Mouse (Mus musculus) cortical plate, adult 2 months (tissue): Measurements from ENCODE around the gene Enkd1. TPM values are rescaled to one million over a fixed set of nuclear protein-coding genes. Genes with fewer than 3 reads are reported as not detected.
A peak's percentile ranks its signal among the peaks of the same experiment; 100 is the strongest.

ENCODE experiments used
- H3K27ac ChIP-seq: fragments of 200-500 bp; 2 replicates; pipeline ENCODE4 v1.5.1; 2012; ENCODE audit warnings: low read length, control low read depth, inconsistent platforms; ENCODE audit not compliant: insufficient read depth
- H3K4me1 ChIP-seq: fragments of 200-500 bp; 2 replicates; pipeline ENCODE4 v1.6.1; 2011; ENCODE audit warnings: low read length; ENCODE audit not compliant: control insufficient read depth, insufficient read depth
- H3K4me3 ChIP-seq: fragments of 200-500 bp; 2 replicates; pipeline ENCODE4 v1.5.1; 2011; ENCODE audit warnings: mild to moderate bottlenecking, low read length, control low read depth; ENCODE audit not compliant: insufficient read depth
- CTCF ChIP-seq: fragments of 200-500 bp; IDR thresholded peaks from 2 replicates; pipeline ENCODE4 v1.5.1; 2011; ENCODE audit warnings: mild to moderate bottlenecking, control low read depth, low read length; ENCODE audit not compliant: insufficient read depth; ENCODE audit errors: extremely low read depth
- POLR2A ChIP-seq: fragments of 200-500 bp; IDR thresholded peaks from 2 replicates; pipeline ENCODE4 v1.6.1; 2011; ENCODE audit warnings: mild to moderate bottlenecking, low read length, control low read depth; ENCODE audit not compliant: insufficient read depth; ENCODE audit errors: extremely low read depth
- polyA plus RNA-seq: library from polyadenylated mRNA; depleted of rRNA; stranded (reverse); fragments of >200 nt; gene quantifications from 2 replicates; pipeline ENCODE4 v1.2.3, GENCODE M21; 2012; rRNA removed

Enkd1 gene
- 16.4 and 18.3 TPM in 2 replicates for polyA plus RNA-seq

DNA sequence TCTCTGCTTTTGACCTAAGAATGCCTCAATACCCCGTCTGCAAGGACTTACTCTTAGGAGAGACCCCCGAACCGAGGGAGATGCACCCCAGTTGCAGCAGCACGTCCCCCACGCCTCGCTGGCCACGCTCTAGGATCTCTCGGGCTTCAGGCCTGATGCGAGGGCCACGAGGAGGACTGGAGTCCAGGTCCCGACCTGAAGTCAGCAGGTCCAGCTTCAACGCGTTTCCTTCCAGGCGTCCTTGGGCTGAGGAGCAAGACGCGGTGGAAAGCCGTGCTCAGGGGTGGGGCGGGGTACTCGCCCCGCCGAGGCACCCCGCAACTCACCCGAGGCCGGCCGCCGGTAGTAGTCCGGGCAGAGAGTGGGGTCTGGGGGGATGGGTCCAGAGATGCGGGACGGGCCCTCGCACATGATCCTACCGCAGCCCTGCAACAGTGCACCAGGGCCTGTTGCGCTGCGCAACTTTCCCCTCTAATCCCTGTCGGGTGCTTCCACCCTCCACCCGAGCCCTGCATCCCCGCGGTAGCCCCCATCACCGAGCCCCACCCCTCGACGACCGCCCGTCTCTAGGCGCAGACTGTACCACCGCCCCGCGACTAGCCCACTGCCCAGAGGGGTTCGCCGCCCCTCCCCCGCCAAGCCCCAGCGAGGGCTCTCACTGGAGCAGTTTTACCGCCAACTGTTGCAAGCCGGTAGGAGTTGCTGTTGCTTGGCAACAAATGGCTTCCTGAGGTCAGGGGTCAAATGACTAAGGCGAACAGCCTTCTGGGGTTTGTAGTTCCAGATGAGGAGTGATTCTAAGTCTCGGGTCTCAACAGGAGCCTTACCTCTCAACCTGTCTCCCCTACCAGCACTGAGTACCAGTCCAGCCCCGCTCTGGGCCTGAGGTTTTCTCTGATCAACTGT is at the start of gene Enkd1, which contains the start of gene 4933405L10Rik:
Gene Enkd1 (minus strand): TSS at position 713 of the 906 bp plus-strand sequence.
Gene 4933405L10Rik (plus strand): TSS at position 158 of the 906 bp plus-strand sequence.
- TF ChIP-seq CTCF, result no peak
- no peak for TF ChIP-seq POLR2A
- Histone ChIP-seq H3K27ac (no peak within 1 kb of the TSS), H3K4me1 (peaks cover 2% of the 10 kb centered on the region; the same call in 1 of the 2 replicates)

DNA sequence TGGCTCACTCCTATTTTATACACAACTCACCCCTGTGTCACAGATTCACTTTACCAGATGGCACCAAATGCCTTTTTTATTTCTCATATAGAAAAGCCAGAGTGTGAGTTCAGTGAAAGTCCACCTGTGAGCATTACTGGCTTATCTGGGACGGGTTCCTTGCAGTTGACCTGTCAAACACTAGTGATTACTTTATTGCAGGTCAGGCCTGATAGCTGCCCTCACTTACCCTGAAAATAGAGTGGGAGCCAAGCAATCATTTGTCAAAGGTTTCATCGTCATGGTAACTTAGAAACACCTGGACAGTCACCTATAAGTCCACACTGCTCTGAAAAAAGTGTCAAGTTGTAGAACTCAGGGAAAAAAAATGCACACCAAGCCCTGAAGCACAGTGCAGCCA is 46.7 kb upstream of the Enkd1 start:
- Histone ChIP-seq H3K27ac (no peak overlapping the region), H3K4me3 (no peak overlapping the region), H3K4me1 (no peaks in the 10 kb centered on the region)
- TF ChIP-seq CTCF, result no peak
- TF ChIP-seq POLR2A, result no peak

More for the DNA sequence above, at the start of gene Enkd1, which contains the start of gene 4933405L10Rik:
- peak within 1 kb of the TSS; percentile 33 for H3K4me3 ChIP-seq

DNA sequence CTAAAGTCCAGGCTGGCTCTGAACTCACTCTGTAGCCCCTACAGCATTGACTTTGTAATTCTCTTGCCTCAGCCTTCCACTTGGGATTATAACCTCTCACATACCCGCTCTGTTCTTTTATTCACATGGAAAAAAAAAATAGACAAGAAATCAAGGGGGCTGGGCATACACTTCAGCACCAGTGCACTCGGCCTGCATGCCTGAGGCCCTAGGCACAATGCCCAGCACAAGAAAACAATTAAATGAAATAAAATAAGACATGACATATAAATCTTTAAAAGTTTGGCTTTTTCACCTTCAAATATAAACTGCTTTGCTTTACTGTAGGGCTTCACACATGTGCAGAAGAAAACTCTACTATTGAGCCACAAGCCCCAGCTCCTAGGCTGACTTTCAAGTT is 45.9 kb upstream of the Enkd1 start:
- no peak for TF ChIP-seq POLR2A
- no peak for TF ChIP-seq CTCF
- no peaks in the 10 kb centered on the region for H3K4me1 ChIP-seq
- H3K27ac ChIP-seq, result no peak overlapping the region
- no peak overlapping the region for H3K4me3 ChIP-seq

DNA sequence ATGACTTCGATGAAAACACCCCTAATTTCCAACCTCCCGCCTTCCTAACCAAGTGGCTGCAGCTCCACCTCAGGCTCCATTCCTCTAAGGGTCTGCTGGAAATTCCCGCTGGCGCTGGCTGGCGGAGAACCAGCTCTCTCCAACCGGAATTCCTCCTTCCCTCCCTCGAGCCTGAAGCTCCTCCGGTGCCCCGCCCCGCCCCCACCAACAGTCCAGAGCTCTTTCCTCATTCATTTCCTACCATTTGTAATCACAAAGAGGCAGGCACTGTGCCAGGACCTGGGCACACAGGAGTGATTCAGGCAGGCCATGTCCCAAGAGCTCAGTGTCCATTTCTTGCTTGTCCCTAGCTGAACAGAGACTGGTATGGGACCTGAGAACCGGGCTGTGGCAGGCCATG is 42.6 kb upstream of the Enkd1 start:
- H3K27ac ChIP-seq, result no peak overlapping the region

DNA sequence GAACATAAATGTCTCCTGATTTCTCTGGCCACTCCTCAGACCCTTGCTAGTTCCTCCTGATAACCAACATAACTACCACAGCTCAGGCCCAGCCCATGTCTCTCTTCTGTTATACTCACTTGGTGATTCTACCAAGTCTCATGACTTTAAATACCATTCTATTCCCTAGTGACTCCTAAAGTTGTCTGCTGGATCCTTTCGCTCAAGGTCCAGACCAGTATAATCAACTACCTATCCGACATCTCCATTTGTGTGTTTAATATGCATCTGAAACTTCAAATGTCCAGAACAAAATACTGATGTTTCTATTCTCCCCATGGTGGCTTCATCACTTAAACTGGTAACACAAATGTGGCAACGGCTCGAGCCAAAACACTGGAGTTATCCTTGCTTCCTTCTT is 35.3 kb upstream of the Enkd1 start:
- TF ChIP-seq POLR2A (no peak), CTCF (no peak)
- Histone ChIP-seq H3K27ac (no peak overlapping the region), H3K4me1 (no peaks in the 10 kb centered on the region), H3K4me3 (no peak overlapping the region)

More for the DNA sequence above, 42.6 kb upstream of the Enkd1 start:
- Histone ChIP-seq H3K4me1 (no peaks in the 10 kb centered on the region), H3K4me3 (no peak overlapping the region)
- no peak for TF ChIP-seq POLR2A

DNA sequence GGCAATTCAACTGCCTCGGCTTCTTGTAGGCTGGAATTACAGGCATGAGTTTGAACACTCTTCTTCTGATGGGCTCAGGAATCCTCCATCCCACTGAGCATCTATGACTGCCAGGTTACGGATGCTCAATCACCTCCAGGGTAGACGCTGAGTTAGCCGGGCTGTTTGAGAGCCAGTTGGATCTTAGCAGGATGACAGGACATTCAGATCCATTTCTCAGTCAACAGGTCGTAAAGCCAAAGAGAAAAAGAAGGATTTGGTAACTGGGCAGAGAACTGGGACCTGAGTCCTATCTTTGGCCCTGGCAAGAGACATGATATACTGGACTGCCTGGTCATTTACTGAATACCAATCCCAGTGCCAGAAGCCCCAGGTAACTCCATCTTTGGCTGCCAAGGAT is 31.2 kb upstream of the Enkd1 start:
- Histone ChIP-seq H3K4me3 (no peak overlapping the region), H3K27ac (no peak overlapping the region), H3K4me1 (no peaks in the 10 kb centered on the region)
- TF ChIP-seq POLR2A, result no peak
- TF ChIP-seq CTCF, result no peak

DNA sequence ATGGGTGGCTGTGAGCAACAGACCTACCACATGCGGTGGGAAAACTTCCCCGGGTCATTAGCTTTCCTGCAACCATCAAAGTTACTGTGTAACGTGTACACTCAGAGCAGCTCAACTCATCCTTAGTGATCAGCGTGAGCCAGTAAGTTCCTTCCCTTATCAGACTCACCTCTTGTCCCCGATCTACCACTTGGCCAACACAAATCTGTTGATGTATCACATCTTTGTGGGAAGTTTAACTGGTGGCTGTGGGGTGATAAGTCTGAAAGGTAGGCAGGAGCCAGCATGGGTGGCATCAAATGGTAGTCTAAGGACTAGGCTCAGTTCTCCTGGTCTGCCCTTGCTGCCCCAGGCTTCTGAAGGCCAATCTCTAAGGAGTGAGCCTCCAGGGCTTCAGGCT is 24.2 kb upstream of the Enkd1 start:
- no peak overlapping the region for H3K27ac ChIP-seq
- H3K4me1 ChIP-seq, result no peaks in the 10 kb centered on the region
- H3K4me3 ChIP-seq, result no peak overlapping the region
- TF ChIP-seq CTCF, result no peak
- no peak for TF ChIP-seq POLR2A

DNA sequence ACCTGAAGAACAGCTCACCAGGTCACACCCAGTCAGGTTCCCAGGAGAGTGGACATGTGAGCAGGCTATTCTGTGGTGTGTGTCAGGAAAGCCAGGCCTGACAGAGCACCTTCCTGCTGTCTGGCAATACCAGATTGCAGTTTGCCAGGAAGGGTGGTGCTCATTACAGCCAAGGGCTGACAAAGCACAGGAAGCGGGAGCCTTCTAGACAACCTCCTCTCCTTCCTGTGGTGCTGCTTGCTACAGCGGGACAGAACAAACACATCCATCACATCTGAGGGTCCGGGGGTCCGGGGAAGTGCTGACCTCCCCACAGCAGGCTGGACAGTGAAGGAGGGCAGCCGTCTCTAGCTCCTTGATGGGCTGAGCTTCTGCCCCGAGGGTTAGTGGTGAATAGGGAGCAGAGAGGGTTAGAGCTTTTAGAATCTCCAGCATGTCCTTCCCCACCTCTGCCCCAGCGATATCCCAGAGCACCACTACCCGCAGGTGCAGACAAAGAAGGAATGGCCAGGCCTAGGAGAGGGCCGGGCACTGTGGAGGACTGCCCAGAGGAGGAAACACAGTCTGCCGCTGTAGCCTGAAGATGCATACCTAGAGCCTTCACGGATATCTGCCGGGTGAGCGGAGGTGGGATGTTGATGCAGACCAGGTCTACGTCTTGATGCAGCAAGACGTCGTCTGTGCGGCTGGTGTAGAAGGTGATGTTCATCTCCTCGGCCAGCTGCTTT is 19.6 kb upstream of the Enkd1 start:
- Histone ChIP-seq H3K27ac (0 out of 2 replicates have a peak overlapping the region, but pooled peaks have one; percentile 28), H3K4me3 (no peak overlapping the region), H3K4me1 (no peaks in the 10 kb centered on the region)
- TF ChIP-seq CTCF (no peak), POLR2A (no peak)

DNA sequence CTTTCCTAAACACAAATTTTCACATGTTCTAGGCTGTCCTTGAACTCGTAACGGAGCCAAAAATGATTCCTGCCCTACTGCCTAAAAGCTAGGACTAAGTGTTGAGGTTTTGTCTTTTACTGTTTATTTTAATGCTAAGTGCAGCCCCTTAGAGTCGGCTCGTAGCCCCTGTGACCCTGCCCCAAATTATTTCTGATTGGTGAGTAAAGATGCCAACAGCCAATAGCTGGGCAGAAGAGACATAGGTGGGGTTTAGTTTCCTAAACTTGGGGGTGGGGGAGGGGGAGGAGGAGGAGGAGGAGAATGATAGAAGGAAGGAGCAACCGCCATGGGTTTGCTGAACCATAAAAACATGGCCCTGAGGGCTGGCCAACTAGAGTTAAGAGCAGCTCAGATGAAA is 17.7 kb upstream of the Enkd1 start:
- Histone ChIP-seq H3K27ac (no peak overlapping the region), H3K4me3 (no peak overlapping the region), H3K4me1 (no peaks in the 10 kb centered on the region)
- TF ChIP-seq POLR2A, result no peak
- TF ChIP-seq CTCF, result no peak

DNA sequence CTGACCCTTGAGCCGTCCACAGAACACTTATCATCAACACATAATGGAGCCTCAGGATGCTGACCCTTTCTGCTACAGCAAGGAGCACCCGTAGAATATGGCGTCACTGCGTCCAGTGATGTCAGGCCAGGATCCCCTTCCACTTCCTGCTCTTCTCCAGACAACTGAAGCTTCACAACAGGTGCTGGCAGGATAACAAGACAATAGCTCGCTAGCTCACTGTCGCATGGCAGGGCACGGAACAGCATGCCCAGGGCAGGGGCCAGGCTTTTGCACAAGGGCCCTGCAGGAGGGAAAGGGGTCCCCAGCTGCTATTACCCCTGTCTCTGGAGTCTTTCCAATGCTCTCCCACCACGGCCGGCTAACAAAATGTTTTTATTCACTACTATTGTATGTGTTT is 14.9 kb upstream of the Enkd1 start:
- no peak overlapping the region for H3K27ac ChIP-seq
- H3K4me3 ChIP-seq, result no peak overlapping the region
- TF ChIP-seq POLR2A (no peak), CTCF (no peak)
- no peaks in the 10 kb centered on the region for H3K4me1 ChIP-seq
